Mouse (Mus musculus): Measurements from ENCODE around the gene Trim37. TPM values are rescaled to one million over a fixed set of nuclear protein-coding genes. Genes with fewer than 3 reads are reported as not detected.

Trim37 gene
- polyA plus RNA-seq, 1 experiment from 2014 or later = 16.4 TPM

DNA sequence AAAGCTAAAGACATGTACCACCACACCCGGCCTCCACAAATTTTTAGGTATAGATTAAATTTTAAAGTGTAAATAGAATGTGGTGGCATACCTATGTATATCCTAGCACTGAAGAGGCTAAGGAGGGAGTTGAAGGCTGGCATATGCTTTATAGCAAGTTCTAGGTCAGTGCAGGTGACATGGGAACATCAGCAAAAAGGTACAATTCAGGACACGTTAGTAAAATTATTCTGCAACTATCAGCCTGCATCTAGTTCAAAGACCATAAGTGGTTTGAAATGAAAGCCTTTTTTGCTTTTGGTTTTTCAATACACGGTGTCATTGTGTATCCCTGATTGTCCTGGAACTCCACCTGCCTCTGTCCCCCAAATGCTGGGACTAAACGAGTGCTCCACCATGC lies 1.3 kb upstream of the Trim37 start:
- Histone ChIP-seq H3K9me3 (replicated peaks) (no peaks in the 10 kb centered on the region), H3K27ac (no peak overlapping the region), H3K27me3 (no peaks in the 10 kb centered on the region), H3K9ac (no peak overlapping the region), H3K36me3 (peaks cover 33% of the 10 kb centered on the region), H3K4me3 (no peak overlapping the region), H3K4me1 (replicated peaks) (peaks cover 12% of the 10 kb centered on the region), H3K4me2 (0 out of 2 replicates have a peak overlapping the region, but pooled peaks have one; percentile 88)
- 48% methylated on average over 4 of the region's 4 CpGs for WGBS
- no peak for ATAC-seq (replicated peaks; ENCODE audit: insufficient number of reproducible peaks, insufficient read depth, low FRiP score, low read depth)

DNA sequence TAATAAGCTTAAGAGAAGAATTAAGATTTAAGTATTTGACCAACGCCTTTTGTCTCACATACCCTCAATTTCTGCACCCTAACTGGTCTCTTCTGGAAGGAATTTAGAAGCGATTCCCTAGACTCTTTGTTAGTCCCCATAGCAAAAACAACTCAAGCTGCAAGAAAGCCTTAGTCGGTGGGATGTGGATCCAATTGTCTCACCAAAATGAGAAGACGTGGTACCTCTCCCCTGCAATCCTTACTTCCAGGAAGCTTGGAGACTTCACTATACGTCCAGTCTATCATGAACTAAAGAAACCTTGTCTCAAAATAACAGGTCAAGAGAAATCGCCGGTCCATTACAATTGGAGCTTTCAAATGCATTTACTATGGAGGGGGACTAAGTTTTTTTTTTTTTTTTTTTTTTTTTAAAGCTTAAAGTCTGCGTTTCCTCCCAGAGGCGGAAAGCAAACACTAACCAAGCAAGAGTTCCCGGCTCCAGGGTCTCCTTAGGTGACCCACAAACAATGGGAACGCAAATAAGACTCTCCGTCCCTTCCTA lies 525 bp upstream of the Trim37 start:
- Histone ChIP-seq H3K9ac (peak overlapping the region; percentile 42), H3K4me3 (peak overlapping the region; percentile 87), H3K9me3 (replicated peaks) (no peaks in the 10 kb centered on the region), H3K27ac (peak overlapping the region; percentile 91), H3K36me3 (peaks cover 27% of the 10 kb centered on the region), H3K4me2 (peak overlapping the region; percentile 88), H3K27me3 (no peaks in the 10 kb centered on the region), H3K4me1 (replicated peaks) (peaks cover 12% of the 10 kb centered on the region)
- 1% methylated on average over 12 of the region's 12 CpGs for WGBS
- ATAC-seq (replicated peaks; ENCODE audit: insufficient number of reproducible peaks, insufficient read depth, low FRiP score, low read depth) = no peak

DNA sequence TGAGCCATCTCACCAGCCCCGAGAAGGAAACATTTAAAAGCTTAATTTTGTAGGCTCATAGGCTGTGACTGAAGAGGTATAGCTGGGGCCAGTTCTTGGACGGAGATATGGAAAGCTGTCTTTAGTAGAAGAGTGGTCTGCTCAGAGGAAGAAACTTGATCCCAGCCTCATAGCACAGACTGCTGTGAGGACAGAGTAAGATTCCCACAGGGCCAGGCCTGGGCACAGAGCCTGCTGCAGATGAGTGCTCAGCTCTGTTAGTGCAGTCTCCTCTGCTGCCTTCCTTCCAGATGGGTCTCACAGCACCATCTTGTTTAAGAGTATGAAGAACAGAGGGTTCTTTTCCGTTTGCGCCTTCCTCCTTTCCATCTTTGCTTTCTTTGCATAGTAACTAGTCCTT lies 9.4 kb downstream of the Trim37 start:
- Histone ChIP-seq H3K4me1 (replicated peaks) (no peaks in the 10 kb centered on the region), H3K27me3 (no peaks in the 10 kb centered on the region), H3K4me2 (no peak overlapping the region), H3K9ac (no peak overlapping the region), H3K4me3 (no peak overlapping the region), H3K9me3 (replicated peaks) (no peaks in the 10 kb centered on the region), H3K36me3 (no peaks in the 10 kb centered on the region), H3K27ac (no peak overlapping the region)
- WGBS = 84% methylated on average over 4 of the region's 4 CpGs
- ATAC-seq (replicated peaks; ENCODE audit: insufficient number of reproducible peaks, insufficient read depth, low FRiP score, low read depth) = no peak

DNA sequence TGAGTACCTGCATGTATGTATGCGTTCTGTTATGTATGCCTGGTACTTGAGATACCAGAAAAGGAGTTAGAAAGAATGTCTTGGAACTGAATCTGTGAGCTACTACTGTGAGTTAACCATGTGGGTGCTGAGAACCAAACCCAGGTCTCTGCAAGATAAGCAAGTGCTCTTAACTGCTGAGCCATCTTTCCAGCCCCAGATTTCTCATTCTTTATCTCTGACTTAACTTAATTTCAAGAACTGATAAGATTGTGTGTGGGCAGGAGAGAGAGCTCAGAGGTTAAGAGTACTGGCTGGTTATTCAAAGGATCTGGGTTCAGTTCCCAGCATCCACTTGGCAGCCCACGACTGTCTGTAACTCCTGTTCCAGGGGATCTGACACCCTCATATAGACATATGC lies 31.1 kb downstream of the Trim37 start:
- 90% methylated on average over 2 of the region's 2 CpGs for WGBS

DNA sequence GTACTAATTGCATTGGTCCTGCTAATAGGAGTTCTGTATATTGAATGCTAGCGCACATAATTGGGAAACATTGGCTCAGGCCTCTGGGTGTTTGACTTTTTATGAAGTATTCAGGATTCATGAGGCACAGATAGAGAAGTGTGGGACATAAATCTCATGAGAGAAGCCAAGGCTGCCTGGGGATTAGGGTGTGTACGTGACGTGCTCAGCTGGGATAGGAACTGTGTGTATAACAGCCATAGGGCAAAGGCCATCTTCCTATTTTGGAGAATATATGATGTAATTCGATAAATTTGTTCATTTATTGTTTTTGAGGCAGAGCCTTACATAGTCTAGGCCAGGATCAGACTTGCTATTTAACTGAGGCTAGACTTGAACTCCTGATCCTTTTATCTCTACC lies 35.8 kb downstream of the Trim37 start:
- Histone ChIP-seq H3K9ac (no peak overlapping the region), H3K4me3 (no peak overlapping the region), H3K36me3 (peaks cover 33% of the 10 kb centered on the region; the same call in 1 of the 2 replicates), H3K9me3 (replicated peaks) (no peaks in the 10 kb centered on the region), H3K4me2 (no peak overlapping the region), H3K27ac (no peak overlapping the region), H3K4me1 (replicated peaks) (no peaks in the 10 kb centered on the region), H3K27me3 (no peaks in the 10 kb centered on the region)
- WGBS = 84% methylated on average over 4 of the region's 4 CpGs
- no peak for ATAC-seq (replicated peaks; ENCODE audit: insufficient number of reproducible peaks, insufficient read depth, low FRiP score, low read depth)

More for the DNA sequence above, 31.1 kb downstream of the Trim37 start:
- H3K4me3 ChIP-seq = no peak overlapping the region
- no peaks in the 10 kb centered on the region for H3K9me3 ChIP-seq (replicated peaks)
- no peak overlapping the region for H3K4me2 ChIP-seq
- H3K4me1 ChIP-seq (replicated peaks) = no peaks in the 10 kb centered on the region
- peaks cover 3% of the 10 kb centered on the region; the same call in 1 of the 2 replicates for H3K36me3 ChIP-seq
- no peaks in the 10 kb centered on the region for H3K27me3 ChIP-seq
- no peak overlapping the region for H3K27ac ChIP-seq
- no peak overlapping the region for H3K9ac ChIP-seq
- no peak for ATAC-seq (replicated peaks; ENCODE audit: insufficient number of reproducible peaks, insufficient read depth, low FRiP score, low read depth)

DNA sequence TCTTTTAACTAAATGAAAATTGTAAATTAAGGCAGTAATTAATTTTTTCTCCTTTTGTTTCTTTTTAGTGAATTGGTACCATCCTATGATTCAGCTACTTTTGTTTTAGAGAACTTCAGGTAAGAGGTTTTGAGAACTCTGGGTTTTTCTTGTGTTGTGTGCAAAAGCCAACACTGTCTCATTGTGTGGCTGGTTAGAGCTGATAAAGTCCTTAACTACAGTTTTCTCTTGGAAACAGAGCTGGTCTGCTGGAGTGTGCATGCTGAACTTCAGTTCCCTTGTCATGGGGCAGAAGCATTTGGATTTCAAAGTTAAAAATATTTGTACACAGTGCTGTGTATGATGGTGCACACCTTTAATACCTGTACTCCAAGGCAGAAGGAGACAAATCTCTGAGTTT lies 36.9 kb downstream of the Trim37 start:
- Histone ChIP-seq H3K4me2 (no peak overlapping the region), H3K27ac (no peak overlapping the region), H3K9me3 (replicated peaks) (no peaks in the 10 kb centered on the region), H3K4me3 (no peak overlapping the region), H3K36me3 (peaks cover 42% of the 10 kb centered on the region; the same call in 1 of the 2 replicates), H3K4me1 (replicated peaks) (no peaks in the 10 kb centered on the region), H3K9ac (no peak overlapping the region), H3K27me3 (no peaks in the 10 kb centered on the region)
- no peak for ATAC-seq (replicated peaks; ENCODE audit: insufficient number of reproducible peaks, insufficient read depth, low FRiP score, low read depth)

DNA sequence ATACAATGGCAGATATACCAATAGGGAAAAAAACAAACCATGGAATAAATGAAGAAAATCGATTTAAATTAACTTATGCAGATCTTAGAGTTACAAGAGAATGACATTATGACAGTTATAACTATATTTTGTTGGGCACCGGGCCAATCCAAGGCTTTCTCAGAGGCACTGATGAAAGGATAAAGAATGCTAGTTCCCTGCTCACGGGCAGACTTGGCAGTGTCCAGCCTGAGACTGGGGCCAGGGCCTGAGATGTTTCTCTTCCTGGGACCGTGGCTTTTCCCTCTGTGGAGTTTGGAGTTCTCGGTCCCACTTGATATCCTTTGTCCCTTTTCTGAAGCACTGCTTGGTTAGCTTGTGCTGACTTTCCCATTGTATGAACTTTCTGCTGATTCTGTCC lies 46.7 kb downstream of the Trim37 start:
- H3K36me3 ChIP-seq = peaks cover 4% of the 10 kb centered on the region; the same call in 1 of the 2 replicates
- H3K4me1 ChIP-seq (replicated peaks) = no peaks in the 10 kb centered on the region
- H3K27ac ChIP-seq = no peak overlapping the region
- no peak for ATAC-seq (replicated peaks; ENCODE audit: insufficient number of reproducible peaks, insufficient read depth, low FRiP score, low read depth)
- H3K4me2 ChIP-seq = no peak overlapping the region
- WGBS = 71% methylated on average over 5 of the region's 5 CpGs
- no peak overlapping the region for H3K9ac ChIP-seq
- H3K27me3 ChIP-seq = no peaks in the 10 kb centered on the region
- no peaks in the 10 kb centered on the region for H3K9me3 ChIP-seq (replicated peaks)
- no peak overlapping the region for H3K4me3 ChIP-seq

DNA sequence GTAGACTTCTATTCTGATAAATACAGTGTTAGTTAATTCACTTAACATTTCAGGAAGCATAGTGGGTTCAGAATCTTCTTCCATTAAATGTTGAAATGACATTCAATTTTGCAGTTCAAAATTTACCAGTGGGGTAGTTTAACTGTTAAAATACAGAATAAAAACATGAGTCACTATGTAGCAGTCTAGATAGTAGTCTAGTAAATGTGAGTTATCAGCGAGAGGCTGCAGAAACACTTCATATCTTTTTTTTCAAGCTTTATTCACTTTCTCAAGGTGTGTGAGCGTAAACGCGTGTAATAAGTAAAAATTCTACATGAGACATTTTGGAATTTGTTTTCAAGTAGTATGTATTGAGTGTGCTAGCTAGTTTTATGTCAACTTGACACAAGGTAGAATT lies 48.2 kb downstream of the Trim37 start:
- 94% methylated on average over 4 of the region's 4 CpGs for WGBS
- Histone ChIP-seq H3K9ac (no peak overlapping the region), H3K36me3 (no peaks in the 10 kb centered on the region), H3K4me2 (no peak overlapping the region), H3K4me1 (replicated peaks) (no peaks in the 10 kb centered on the region), H3K9me3 (replicated peaks) (no peaks in the 10 kb centered on the region), H3K27ac (no peak overlapping the region), H3K4me3 (no peak overlapping the region), H3K27me3 (no peaks in the 10 kb centered on the region)
- ATAC-seq (replicated peaks; ENCODE audit: insufficient number of reproducible peaks, insufficient read depth, low FRiP score, low read depth) = no peak

DNA sequence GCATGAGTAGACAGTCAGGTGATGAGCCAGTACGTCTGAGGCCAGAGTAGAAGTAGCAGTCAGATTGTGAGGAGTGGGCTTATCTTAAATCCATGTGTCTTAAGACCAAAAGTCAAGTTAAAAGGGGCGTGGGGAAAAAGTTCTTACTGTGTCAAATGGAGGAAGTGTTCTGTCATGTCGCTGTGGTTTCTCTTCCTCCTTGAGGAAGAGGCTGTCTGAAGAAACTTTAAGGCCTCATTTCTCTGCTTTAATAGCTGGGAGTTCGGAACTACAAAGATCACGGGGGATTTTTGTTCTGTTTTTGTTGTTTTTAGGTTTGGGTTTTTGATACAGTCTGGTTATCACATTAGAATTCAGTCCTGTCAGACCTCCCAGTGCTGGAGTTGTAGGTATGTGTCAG lies 85.4 kb downstream of the Trim37 start:
- Histone ChIP-seq H3K4me3 (no peak overlapping the region), H3K27me3 (no peaks in the 10 kb centered on the region), H3K27ac (no peak overlapping the region), H3K36me3 (peaks cover 4% of the 10 kb centered on the region; the same call in 1 of the 2 replicates), H3K4me2 (no peak overlapping the region), H3K9ac (no peak overlapping the region), H3K4me1 (replicated peaks) (no peaks in the 10 kb centered on the region), H3K9me3 (replicated peaks) (no peaks in the 10 kb centered on the region)
- 60% methylated on average over 5 of the region's 5 CpGs for WGBS
- no peak for ATAC-seq (replicated peaks; ENCODE audit: insufficient number of reproducible peaks, insufficient read depth, low FRiP score, low read depth)

DNA sequence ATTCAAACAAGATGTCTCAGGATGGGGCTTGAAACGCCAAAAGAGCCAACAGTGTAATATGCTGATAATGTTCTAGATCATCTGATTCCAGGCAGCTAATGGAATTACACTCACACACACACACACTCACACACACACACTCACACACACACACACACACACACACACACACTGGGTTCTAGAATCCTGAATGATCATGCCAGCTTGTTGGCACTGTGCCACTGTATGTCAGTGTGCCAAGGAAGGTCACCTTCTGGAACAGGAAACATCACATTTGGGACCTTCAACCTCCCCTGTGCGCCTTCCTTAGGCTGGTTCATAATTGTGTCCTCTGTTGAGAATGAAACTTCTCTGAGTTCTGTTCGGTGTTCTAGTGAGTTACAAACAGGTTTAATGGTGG lies 95.8 kb downstream of the Trim37 start:
- H3K27me3 ChIP-seq = no peaks in the 10 kb centered on the region
- H3K9ac ChIP-seq = no peak overlapping the region
- H3K36me3 ChIP-seq = peaks cover 8% of the 10 kb centered on the region
- H3K4me1 ChIP-seq (replicated peaks) = no peaks in the 10 kb centered on the region
- no peaks in the 10 kb centered on the region for H3K9me3 ChIP-seq (replicated peaks)
- no peak overlapping the region for H3K27ac ChIP-seq
- WGBS = 82% methylated on average over 3 of the region's 3 CpGs
- no peak overlapping the region for H3K4me2 ChIP-seq
- H3K4me3 ChIP-seq = no peak overlapping the region
- ATAC-seq (replicated peaks; ENCODE audit: insufficient number of reproducible peaks, insufficient read depth, low FRiP score, low read depth) = no peak

DNA sequence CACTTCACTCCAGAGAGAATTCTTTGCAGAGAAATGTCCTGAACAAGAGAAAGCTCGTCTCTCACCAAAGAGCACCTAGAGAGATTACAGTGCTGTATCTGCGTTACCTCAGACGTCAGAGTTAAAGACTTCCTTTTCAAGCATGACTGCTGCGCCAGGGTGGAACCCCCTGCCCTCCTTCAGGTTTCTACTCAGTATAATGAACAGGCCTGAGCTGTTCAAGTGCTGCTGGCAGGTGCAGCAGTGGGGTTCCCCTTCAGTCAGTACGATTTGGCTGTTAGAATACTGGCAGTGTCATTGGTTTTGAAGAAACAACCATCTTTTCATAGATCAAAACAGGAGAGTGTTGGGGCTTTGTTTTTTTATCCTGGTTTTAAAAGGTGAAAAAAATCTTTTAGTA lies 100.2 kb downstream of the Trim37 start:
- H3K4me2 ChIP-seq = no peak overlapping the region
- WGBS = 68% methylated on average over 5 of the region's 5 CpGs

DNA sequence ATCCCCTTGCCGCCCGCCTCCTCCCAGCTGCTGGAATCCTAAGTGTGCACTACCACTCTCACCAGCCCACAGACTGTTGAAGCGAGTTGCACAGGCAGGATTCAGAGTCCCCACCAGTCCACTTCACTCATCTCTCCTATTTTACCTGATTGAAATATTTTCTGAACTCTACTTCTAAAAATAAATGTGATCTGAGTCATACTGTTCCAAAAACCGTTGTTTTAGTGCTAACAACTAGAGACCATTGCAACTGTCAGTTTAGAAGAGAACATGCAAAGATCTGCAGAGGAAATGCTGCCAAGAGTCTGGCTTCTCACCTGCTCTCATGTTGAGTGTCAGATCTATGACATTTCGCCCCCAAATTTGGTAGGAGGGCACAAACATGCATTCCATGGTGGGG lies 106.5 kb downstream of the Trim37 start:
- Histone ChIP-seq H3K4me1 (replicated peaks) (peaks cover 7% of the 10 kb centered on the region), H3K36me3 (0 out of 2 replicates have a peak, but pooled peaks cover 5% of the 10 kb centered on the region), H3K27me3 (no peaks in the 10 kb centered on the region), H3K4me3 (no peak overlapping the region), H3K9ac (no peak overlapping the region), H3K9me3 (replicated peaks) (no peaks in the 10 kb centered on the region), H3K27ac (no peak overlapping the region), H3K4me2 (no peak overlapping the region)
- WGBS = 80% methylated on average over 5 of the region's 5 CpGs
- no peak for ATAC-seq (replicated peaks; ENCODE audit: insufficient number of reproducible peaks, insufficient read depth, low FRiP score, low read depth)

More for the DNA sequence above, 100.2 kb downstream of the Trim37 start:
- Histone ChIP-seq H3K36me3 (no peaks in the 10 kb centered on the region), H3K4me1 (replicated peaks) (no peaks in the 10 kb centered on the region), H3K27ac (no peak overlapping the region), H3K27me3 (no peaks in the 10 kb centered on the region), H3K9me3 (replicated peaks) (no peaks in the 10 kb centered on the region), H3K9ac (no peak overlapping the region), H3K4me3 (no peak overlapping the region)
- no peak for ATAC-seq (replicated peaks; ENCODE audit: insufficient number of reproducible peaks, insufficient read depth, low FRiP score, low read depth)
